In the genomic region with DNA sequence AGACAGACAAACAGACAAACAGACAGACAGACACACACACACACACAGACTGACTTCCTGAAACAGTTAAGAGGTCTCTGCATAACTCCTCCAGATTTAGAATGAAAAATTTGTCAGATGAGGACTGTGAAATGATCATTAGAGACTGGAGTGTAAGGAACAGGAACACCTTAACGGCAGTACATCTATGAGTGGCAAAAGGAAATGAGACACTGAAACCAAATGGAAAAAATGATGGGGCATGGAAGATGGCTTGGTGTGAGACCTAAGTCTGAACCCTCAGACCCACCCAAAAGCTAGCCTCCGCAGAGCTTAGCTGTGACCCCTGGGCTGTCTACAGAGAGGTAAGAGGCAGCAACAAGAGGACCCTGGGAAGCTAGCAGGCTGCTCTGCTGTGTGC, we compare ENCODE assay signal across 15 mouse cellular contexts.
"Had no signal": no experiment of that assay in that cellular context is flagged by ENCODE, and none has a peak within 500 bp of the region (broad histone marks: within the 10 kb centered on the region; RNA-seq: fewer than 3 reads in every experiment).

No protein-coding gene starts in this region.

- DNase-seq: gastrocnemius, adult 2 months; gastrocnemius, postnatal 10 days; gastrocnemius, postnatal 25 days; heart, adult 18-20 months; heart, postnatal 10 days; heart, postnatal 36 days; kidney, adult 11 months; kidney, adult 2 months; kidney, adult 9 months; kidney, postnatal 14 days; kidney, postnatal 36 days; liver; liver, embryonic 13.5 days had no signal

- ATAC-seq: hindbrain, postnatal 0 days; intestine, embryonic 16.5 days had no signal
